Mouse (Mus musculus): ENCODE measurements around the gene Pnrc2.

The Pnrc2 gene

GRCm38 (mm10) chr4:135833301-135834123 lies 40.1 kb downstream of the Pnrc2 start:
- in situ Hi-C loops (cut with MboI, MseI), result no loop called here

- in situ Hi-C loops (cut with MboI, MseI), result no loop called here
Observed at GRCm38 (mm10) chr4:135832070-135832469, 41.6 kb downstream of the Pnrc2 start.

GRCm38 (mm10) chr4:135828491-135828890 lies 45.2 kb downstream of the Pnrc2 start:
- in situ Hi-C loops (cut with MboI, MseI), result no loop called here

- in situ Hi-C loops (cut with MboI, MseI), result no loop called here
Observed at GRCm38 (mm10) chr4:135824254-135824653, 49.4 kb downstream of the Pnrc2 start.

GRCm38 (mm10) chr4:135823298-135823697 lies 50.4 kb downstream of the Pnrc2 start:
- in situ Hi-C loops (cut with MboI, MseI), result no loop called here

GRCm38 (mm10) chr4:135821772-135822171 lies 51.9 kb downstream of the Pnrc2 start:
- in situ Hi-C loops (cut with MboI, MseI), result no loop called here

Measured in T-helper 17 cell (primary cell).